Mouse (Mus musculus): ENCODE measurements around the gene Nhlrc1. TPM values are rescaled to one million over a fixed set of nuclear protein-coding genes. Genes with fewer than 3 reads are reported as not detected.

Gene Nhlrc1
- polyA plus RNA-seq, 1 experiment from 2014 or later = 5.7 TPM

DNA sequence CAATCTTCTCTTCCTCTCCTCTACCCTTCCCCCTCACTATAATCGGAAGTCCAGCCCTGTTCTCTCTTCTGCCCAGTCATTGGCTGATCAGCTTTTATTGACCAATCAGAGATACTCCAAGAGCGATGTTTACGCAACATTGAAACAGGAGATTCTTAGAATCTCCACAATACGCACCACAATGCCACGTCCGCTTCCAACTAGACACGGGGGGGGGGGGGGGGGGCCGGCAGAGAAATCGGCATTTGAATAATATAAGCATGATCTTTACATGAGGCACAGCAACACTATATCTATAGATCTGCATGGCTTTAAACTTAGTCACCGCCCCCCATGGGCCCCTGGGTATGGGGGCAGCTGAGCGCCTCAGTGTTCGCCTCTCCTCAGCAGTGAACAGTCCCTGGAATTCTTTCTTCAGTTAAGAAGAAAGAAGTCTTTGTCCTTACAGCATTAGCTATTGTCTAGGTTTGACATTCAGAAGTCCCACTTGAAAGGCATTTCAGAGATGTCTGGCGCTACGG is 39.6 kb downstream of the Nhlrc1 start:
- no peaks in the 10 kb centered on the region for H3K27me3 ChIP-seq
- ATAC-seq (ENCODE audit: insufficient number of reproducible peaks, insufficient read depth, low FRiP score, low TSS enrichment, low read depth) = no peak
- H3K4me3 ChIP-seq = peak overlapping the region; percentile 13; the same call in 1 of the 2 replicates
- WGBS = 31% methylated on average over 14 of the region's 14 CpGs
- no peak overlapping the region for H3K27ac ChIP-seq
- H3K36me3 ChIP-seq = no peaks in the 10 kb centered on the region
- H3K4me2 ChIP-seq = peak overlapping the region; percentile 43
- H3K4me1 ChIP-seq = peaks cover 15% of the 10 kb centered on the region
- no peak overlapping the region for H3K9ac ChIP-seq
- no peaks in the 10 kb centered on the region for H3K9me3 ChIP-seq

- ATAC-seq (ENCODE audit: insufficient number of reproducible peaks, insufficient read depth, low FRiP score, low TSS enrichment, low read depth) = no peak
- H3K4me3 ChIP-seq = no peak overlapping the region
- WGBS = 80% methylated on average over 10 of the region's 10 CpGs
- no peaks in the 10 kb centered on the region for H3K36me3 ChIP-seq
- H3K9me3 ChIP-seq = no peaks in the 10 kb centered on the region
- no peak overlapping the region for H3K27ac ChIP-seq
- no peaks in the 10 kb centered on the region for H3K27me3 ChIP-seq
- H3K4me1 ChIP-seq = peaks cover 21% of the 10 kb centered on the region
- no peak overlapping the region for H3K9ac ChIP-seq
- no peak overlapping the region for H3K4me2 ChIP-seq
Measured at GRCm38 (mm10) chr13:46970286-46970945, 44.2 kb downstream of the Nhlrc1 start.

- H3K36me3 ChIP-seq = no peaks in the 10 kb centered on the region
- ATAC-seq (ENCODE audit: insufficient number of reproducible peaks, insufficient read depth, low FRiP score, low TSS enrichment, low read depth) = no peak
- 82% methylated on average over 2 of the region's 2 CpGs for WGBS
Measured at GRCm38 (mm10) chr13:46968626-46969025, 46.0 kb downstream of the Nhlrc1 start.

GRCm38 (mm10) chr13:46967308-46967707 is 47.3 kb downstream of the Nhlrc1 start:
- no peaks in the 10 kb centered on the region for H3K27me3 ChIP-seq
- H3K27ac ChIP-seq = peak overlapping the region; percentile 22; the same call in 1 of the 2 replicates
- no peak for ATAC-seq (ENCODE audit: insufficient number of reproducible peaks, insufficient read depth, low FRiP score, low TSS enrichment, low read depth)
- H3K9ac ChIP-seq = no peak overlapping the region
- H3K36me3 ChIP-seq = no peaks in the 10 kb centered on the region
- no peak overlapping the region for H3K4me3 ChIP-seq
- no peak overlapping the region for H3K4me2 ChIP-seq
- H3K9me3 ChIP-seq = no peaks in the 10 kb centered on the region
- peaks cover 15% of the 10 kb centered on the region; the same call in 1 of the 2 replicates for H3K4me1 ChIP-seq
- WGBS = 75% methylated on average over 4 of the region's 4 CpGs

More at GRCm38 (mm10) chr13:46968626-46969025, 46.0 kb downstream of the Nhlrc1 start:
- Histone ChIP-seq H3K27me3 (no peaks in the 10 kb centered on the region), H3K4me3 (no peak overlapping the region), H3K27ac (no peak overlapping the region), H3K4me1 (peaks cover 15% of the 10 kb centered on the region; the same call in 1 of the 2 replicates), H3K9ac (no peak overlapping the region), H3K9me3 (no peaks in the 10 kb centered on the region), H3K4me2 (no peak overlapping the region)

Other genes with a start within 250 kb of the Nhlrc1 start
- 14.5 and 23.7 TPM in 2 replicates for gene Kif13a, start 85.0 kb downstream of the Nhlrc1 start, polyA plus RNA-seq (2015; fragmentation: Nextera tagmentation; extraction: Ambion mirVana)
- gene Kdm1b, start 28.6 kb upstream of the Nhlrc1 start, polyA plus RNA-seq (2015; fragmentation: Nextera tagmentation; extraction: Ambion mirVana) = 13.0 and 13.4 TPM in 2 replicates
- gene Tpmt, start 29.9 kb upstream of the Nhlrc1 start, polyA plus RNA-seq (2015; fragmentation: Nextera tagmentation; extraction: Ambion mirVana) = 20.2 and 23.7 TPM in 2 replicates
- 365 and 390 TPM in 2 replicates for gene Dek, start 91.4 kb upstream of the Nhlrc1 start, polyA plus RNA-seq (2015; fragmentation: Nextera tagmentation; extraction: Ambion mirVana)
- gene Rnf144b, start 107.8 kb upstream of the Nhlrc1 start, polyA plus RNA-seq (2015; fragmentation: Nextera tagmentation; extraction: Ambion mirVana) = 2.2 and 2.7 TPM in 2 replicates